Mouse (Mus musculus): Measurements from ENCODE around the gene Gm3448.
"Not testable (repeated sequence)": the region's sequence is repeated elsewhere in the genome, so short reads cannot be mapped to it uniquely, and the experiment has no call there.

Gene Gm3448

DNA sequence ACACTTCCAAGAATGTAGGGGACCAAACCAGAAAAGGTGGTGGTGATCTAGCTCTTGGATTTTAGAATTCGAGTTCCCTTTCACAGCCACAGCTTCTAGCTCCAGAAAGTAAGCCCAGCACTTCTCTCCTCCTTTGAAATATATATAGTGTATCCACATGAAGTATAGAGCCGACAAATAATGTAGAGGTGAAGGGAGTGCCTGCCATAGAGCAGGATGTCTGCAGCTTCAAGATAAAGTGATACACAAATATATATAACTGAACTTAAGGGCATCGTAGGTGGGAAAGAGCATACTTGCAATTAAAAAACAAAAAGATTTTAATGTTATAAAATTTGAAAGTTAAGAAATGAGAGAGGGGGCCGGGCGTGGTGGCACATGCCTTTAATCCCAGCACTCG lies 15.8 kb downstream of the Gm3448 start:
- not testable (repeated sequence) for DNase-seq

GRCm38 (mm10) chr17:15024502-15025193 lies 16.7 kb downstream of the Gm3448 start:
- DNase-seq, result not testable (repeated sequence)

DNA sequence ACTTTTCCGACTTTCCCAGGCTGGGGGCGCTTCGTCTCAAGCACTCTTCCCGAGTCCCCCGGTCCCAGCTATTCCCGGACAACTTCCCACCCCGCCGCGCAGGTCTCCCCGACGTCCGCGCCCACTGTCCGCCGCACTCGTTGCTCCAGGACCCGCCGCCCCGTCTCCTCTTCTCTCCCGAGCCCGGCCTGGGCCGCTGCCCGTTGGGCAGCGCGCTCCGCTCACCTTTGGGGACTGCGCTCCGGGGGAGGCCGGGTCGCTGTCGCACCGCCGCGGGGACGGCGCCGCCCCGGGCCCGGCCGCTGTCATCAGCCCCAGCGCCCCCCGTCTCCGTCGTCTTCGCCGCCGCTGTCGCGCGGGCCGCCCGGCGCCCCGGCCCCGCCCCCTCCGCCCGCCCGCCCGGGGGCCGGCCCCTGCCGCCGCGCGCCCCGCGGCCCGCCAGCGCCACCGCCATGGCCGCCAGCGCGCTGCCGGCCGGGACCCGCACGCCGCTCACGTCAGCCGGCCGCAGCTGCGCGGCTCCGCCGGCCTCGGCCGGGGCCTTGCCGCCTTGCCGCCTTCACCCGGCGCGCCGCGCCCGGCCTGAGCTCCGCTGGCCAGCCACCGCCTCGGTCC lies 17.4 kb downstream of the Gm3448 start:
- not testable (repeated sequence) for DNase-seq

DNA sequence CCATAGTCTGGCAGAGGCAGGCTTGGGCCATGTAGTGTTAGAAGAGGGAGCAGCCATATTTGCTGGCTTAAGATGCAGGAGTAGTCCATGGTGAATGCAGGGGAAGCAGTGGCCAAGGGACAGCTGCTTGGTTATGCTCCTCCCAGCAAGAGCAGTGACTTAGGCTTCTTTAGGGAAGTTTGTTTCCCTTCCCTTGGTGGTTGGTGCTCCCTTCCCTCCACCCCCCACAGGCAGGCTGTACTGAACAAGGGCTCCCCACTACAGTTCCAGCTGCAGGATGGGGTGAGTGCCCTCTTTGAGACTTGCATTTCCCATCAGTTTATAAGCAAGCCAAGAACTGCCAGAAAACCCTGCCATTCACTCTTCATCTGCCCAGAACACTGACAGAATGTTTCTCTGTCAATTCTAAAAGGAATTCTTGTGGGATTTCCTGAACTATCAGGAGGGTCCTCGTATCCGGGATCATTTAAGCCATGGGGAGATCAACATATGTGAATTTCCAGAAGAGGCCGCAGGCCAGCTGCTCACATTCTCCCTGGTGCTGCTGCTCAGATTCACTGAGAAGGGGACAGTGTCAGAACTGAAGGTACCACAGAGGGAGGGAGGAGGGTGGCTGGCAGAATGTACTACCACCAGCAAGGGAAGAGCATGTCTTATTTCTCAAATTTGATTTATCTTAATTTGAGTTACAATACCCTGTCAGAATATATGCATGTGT lies 19.7 kb downstream of the Gm3448 start:
- DNase-seq, result peak; percentile 7

- DNase-seq, result not testable (repeated sequence)
Measured at GRCm38 (mm10) chr17:15009706-15010413, 31.5 kb downstream of the Gm3448 start, which contains the start of gene Gm3435. TSS of gene Gm3435 (plus strand) at chr17:15010176.

- not testable (repeated sequence) for DNase-seq
Measured at GRCm38 (mm10) chr17:15009088-15009487, 32.2 kb downstream of the Gm3448 start.

- not testable (repeated sequence) for DNase-seq
Measured at GRCm38 (mm10) chr17:15000047-15000446, 41.3 kb downstream of the Gm3448 start.

DNA sequence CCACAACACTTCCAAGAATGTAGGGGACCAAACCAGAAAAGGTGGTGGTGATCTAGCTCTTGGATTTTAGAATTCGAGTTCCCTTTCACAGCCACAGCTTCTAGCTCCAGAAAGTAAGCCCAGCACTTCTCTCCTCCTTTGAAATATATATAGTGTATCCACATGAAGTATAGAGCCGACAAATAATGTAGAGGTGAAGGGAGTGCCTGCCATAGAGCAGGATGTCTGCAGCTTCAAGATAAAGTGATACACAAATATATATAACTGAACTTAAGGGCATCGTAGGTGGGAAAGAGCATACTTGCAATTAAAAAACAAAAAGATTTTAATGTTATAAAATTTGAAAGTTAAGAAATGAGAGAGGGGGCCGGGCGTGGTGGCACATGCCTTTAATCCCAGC lies 47.2 kb downstream of the Gm3448 start:
- DNase-seq, result not testable (repeated sequence)

DNA sequence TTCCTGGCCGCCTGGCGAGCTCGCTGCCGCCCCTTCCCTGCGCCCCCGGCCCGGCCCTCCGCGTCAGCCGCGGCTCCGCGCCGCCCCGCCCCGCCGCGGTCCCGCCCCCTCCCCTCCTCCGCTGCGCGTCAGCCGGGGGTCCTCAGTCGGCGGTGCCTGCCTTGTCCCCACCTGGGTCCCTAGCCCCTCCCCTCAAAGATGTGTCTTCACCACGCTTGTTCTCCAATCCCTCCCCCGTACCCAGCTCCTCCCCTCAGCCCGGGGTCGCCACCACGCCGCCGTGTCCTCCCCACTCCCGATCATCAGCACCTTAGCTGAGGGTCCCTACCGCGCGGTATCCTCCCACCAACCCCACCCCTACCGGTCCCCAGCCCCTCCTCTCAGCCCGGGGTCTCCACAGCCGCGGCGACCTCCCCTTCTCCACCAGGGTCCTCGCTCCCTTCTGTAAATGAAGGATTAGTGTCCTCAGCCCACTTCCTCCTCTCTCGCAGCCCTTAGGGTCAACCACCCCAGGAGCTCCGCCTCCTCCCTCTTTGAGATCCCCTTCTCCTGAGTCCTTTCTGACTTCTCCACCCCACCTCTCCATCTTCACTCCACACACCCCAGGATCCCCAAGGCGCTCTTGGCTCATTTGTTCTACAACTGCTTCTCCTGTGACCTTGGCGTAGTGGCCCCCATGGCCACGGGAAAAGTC lies 48.1 kb downstream of the Gm3448 start:
- DNase-seq, result not testable (repeated sequence)

- DNase-seq, result not testable (repeated sequence)
Measured at GRCm38 (mm10) chr17:14992522-14993138, 48.7 kb downstream of the Gm3448 start.

DNA sequence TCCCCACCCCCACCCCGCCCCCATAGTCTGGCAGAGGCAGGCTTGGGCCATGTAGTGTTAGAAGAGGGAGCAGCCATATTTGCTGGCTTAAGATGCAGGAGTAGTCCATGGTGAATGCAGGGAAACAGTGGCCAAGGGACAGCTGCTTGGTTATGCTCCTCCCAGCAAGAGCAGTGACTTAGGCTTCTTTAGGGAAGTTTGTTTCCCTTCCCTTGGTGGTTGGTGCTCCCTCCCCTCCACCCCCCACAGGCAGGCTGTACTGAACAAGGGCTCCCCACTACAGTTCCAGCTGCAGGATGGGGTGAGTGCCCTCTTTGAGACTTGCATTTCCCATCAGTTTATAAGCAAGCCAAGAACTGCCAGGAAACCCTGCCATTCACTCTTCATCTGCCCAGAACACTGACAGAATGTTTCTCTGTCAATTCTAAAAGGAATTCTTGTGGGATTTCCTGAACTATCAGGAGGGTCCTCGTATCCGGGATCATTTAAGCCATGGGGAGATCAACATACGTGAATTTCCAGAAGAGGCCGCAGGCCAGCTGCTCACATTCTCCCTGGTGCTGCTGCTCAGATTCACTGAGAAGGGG lies 51.1 kb downstream of the Gm3448 start:
- DNase-seq, result not testable (repeated sequence)

- DNase-seq, result not testable (repeated sequence)
Measured at GRCm38 (mm10) chr17:14978362-14979038, 62.8 kb downstream of the Gm3448 start, which contains the start of the genes 9030025P20Rik and Gm3417. TSS of gene 9030025P20Rik (plus strand) at chr17:14978468. TSS of gene Gm3417 (minus strand) at chr17:14978790.

DNA sequence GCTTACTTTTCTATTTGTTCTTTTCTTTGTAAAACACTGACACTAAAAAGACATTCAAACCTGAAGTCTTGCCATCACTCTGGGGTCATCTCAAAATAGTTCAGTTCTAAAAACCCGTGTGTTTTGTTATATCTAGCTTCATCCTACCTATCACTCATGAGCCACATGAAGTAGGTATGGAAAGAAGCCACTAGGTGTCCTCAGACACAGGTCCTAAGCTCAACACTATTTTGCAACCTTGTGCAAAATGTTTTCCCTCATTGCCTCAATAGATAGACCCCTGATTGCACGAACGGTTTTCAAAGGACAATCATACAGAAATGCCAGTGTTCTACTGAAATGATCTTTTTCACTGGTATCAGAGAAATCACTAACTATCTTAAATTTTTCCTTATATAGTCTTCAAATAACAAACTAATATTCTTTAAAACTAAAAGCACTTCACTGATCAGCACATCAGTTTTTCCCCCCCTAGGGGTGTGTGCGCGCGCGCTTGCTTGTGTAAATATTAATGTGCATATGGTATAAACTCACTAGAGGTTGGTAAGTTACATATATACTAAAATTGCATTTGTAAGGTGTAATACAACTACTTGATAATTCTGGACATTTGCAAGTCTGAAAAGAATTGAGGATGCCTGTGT lies 63.5 kb downstream of the Gm3448 start:
- not testable (repeated sequence) for DNase-seq

DNA sequence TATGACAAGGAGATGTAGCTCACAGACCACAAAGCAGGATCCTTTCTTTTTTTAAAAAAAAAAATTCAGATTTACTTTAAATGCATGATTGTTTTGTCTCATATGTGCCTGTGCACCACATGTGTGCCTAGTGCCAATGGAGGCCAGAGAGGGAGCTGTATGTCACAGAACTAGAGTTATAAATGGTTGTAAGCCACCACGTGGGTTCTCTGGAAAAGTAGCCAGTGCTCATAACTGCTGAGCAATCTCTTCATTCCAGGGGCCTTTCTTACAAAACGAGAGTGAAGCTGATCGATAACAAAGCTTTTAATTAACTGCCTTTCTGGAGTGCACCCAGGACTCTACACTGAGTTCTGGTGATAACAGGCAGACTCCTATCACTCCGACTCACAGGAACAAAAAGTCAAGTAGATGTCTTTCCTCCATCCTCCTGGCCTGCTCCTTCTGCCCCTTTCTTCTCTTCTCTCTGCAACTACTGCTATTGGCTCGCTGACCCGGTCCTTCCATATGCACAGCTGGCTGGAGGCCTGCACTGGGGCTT lies 72.9 kb downstream of the Gm3448 start:
- DNase-seq, result not testable (repeated sequence)

DNA sequence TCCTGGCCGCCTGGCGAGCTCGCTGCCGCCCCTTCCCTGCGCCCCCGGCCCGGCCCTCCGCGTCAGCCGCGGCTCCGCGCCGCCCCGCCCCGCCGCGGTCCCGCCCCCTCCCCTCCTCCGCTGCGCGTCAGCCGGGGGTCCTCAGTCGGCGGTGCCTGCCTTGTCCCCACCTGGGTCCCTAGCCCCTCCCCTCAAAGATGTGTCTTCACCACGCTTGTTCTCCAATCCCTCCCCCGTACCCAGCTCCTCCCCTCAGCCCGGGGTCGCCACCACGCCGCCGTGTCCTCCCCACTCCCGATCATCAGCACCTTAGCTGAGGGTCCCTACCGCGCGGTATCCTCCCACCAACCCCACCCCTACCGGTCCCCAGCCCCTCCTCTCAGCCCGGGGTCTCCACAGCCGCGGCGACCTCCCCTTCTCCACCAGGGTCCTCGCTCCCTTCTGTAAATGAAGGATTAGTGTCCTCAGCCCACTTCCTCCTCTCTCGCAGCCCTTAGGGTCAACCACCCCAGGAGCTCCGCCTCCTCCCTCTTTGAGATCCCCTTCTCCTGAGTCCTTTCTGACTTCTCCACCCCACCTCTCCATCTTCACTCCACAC lies 79.7 kb downstream of the Gm3448 start:
- DNase-seq, result not testable (repeated sequence)

DNA sequence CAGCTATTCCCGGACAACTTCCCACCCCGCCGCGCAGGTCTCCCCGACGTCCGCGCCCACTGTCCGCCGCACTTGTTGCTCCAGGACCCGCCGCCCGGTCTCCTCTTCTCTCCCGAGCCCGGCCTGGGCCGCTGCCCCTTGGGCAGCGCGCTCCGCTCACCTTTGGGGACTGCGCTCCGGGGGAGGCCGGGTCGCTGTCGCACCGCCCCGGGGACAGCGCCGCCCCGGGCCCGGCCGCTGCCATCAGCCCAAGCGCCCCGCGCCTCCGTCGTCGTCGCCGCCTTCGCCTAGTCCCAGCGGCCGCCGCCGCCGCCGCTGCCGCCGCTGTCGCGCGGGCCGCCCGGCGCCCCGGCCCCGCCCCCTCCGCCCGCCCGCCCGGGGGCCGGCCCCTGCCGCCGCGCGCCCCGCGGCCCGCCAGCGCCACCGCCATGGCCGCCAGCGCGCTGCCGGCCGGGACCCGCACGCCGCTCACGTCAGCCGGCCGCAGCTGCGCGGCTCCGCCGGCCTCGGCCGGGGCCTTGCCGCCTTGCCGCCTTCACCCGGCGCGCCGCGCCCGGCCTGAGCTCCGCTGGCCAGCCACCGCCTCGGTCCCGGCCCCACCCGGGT lies 80.3 kb downstream of the Gm3448 start, which contains the start of gene Phf10:
Phf10 (minus strand) TSS at position 323 of the 606 bp plus-strand sequence.
- peak; percentile 38 for DNase-seq

DNA sequence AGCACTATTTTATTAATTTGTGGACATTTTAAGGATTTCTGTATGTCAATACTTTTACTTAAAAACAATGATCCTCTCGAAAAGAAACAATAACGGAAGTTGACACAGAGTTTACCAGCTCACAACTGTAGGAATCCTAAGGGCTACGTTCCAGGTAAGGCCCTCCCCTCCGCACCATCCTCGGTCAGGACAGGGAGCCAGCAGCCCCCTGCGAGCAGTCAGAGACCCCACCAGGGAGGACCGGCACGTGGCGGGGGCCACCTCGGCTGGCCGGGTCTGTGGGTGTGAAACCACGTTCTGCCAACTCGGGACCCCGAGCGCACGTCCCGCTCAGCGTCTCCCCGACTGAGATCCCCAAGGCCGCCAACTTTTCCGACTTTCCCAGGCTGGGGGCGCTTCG lies 80.8 kb downstream of the Gm3448 start:
- peak; percentile 30 for DNase-seq

- no peak for DNase-seq
Measured at GRCm38 (mm10) chr17:14959979-14960378, 81.4 kb downstream of the Gm3448 start.

Measured in cerebellum, adult 8-10 months (tissue).